Mouse (Mus musculus): ENCODE results near the gene Ccdc152. TPM values are rescaled to one million over a fixed set of nuclear protein-coding genes. Genes with fewer than 3 reads are reported as not detected.

Ccdc152 gene
- polyA plus RNA-seq, 1 experiment: 0.45 TPM

GRCm38 (mm10) chr15:3233837-3234551 lies 69.3 kb downstream of the Ccdc152 start:
- Histone ChIP-seq H3K4me1 (ENCODE audit: control insufficient read depth, insufficient read depth, low read length) (peaks cover 1% of the 10 kb centered on the region), H3K27me3 (ENCODE audit: control insufficient read depth, insufficient read depth, low read length, poor library complexity, severe bottlenecking) (no peaks in the 10 kb centered on the region), H3K9ac (ENCODE audit: low read depth, poor library complexity, severe bottlenecking) (no peak overlapping the region), H3K27ac (ENCODE audit: insufficient read depth, low read length) (no peak overlapping the region), H3K9me3 (replicated peaks; ENCODE audit: control insufficient read depth, insufficient read depth, low read length, poor library complexity, severe bottlenecking) (no peaks in the 10 kb centered on the region), H3K36me3 (ENCODE audit: control insufficient read depth, insufficient read depth, low read length, poor library complexity, severe bottlenecking) (no peaks in the 10 kb centered on the region), H3K4me3 (ENCODE audit: low read depth, low read length) (no peak overlapping the region)
- TF ChIP-seq EP300 (IDR thresholded peaks at IDR 0.05; ENCODE audit: insufficient read depth, low read depth, low read length) (no peak), CTCF (IDR thresholded peaks at IDR 0.05; ENCODE audit: low read depth, low read length) (no peak), POLR2A (IDR thresholded peaks at IDR 0.05; ENCODE audit: insufficient read depth, low read length) (no peak)

DNA sequence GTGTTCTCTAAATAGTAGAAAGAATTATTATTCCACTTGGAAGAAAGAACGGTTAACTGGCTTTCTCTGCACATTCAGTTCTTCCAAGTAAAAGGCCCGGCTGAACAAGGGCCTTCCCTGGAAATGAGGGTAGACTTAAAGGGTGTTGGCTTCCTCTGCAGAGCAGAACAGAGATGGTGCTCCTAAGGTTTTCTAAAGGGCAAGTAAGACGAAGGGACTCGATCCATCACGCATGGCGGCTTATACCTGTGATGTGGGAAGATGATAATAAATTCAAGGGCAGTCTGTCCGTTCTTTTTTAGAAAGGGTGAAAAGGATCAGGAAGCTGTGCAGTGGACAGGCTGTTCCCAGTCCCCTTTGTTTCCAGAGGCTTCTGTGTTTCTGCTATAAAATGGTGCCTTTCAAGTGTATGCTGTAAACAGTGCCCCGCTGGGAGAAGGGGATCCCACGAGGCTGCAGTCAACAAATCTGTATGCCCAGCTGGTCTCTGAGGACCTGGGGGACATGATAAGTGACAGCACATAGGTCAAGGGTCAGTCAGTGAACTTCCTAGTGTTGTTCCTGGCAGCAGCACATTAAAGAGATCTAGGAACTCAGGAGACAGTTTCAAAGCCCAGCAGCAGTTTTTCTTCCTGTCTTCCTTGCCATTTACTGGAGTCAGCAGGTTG lies 71.0 kb downstream of the Ccdc152 start:
- H3K27me3 ChIP-seq (ENCODE audit: control insufficient read depth, insufficient read depth, low read length, poor library complexity, severe bottlenecking): no peaks in the 10 kb centered on the region
- H3K9me3 ChIP-seq (replicated peaks; ENCODE audit: control insufficient read depth, insufficient read depth, low read length, poor library complexity, severe bottlenecking): no peaks in the 10 kb centered on the region
- H3K36me3 ChIP-seq (ENCODE audit: control insufficient read depth, insufficient read depth, low read length, poor library complexity, severe bottlenecking): no peaks in the 10 kb centered on the region
- TF ChIP-seq CTCF (IDR thresholded peaks at IDR 0.05; ENCODE audit: low read depth, low read length) (no peak), POLR2A (IDR thresholded peaks at IDR 0.05; ENCODE audit: insufficient read depth, low read length) (no peak), EP300 (IDR thresholded peaks at IDR 0.05; ENCODE audit: insufficient read depth, low read depth, low read length) (no peak)
- no peak overlapping the region for H3K27ac ChIP-seq (ENCODE audit: insufficient read depth, low read length)
- peaks cover 1% of the 10 kb centered on the region for H3K4me1 ChIP-seq (ENCODE audit: control insufficient read depth, insufficient read depth, low read length)
- no peak overlapping the region for H3K9ac ChIP-seq (ENCODE audit: low read depth, poor library complexity, severe bottlenecking)
- no peak overlapping the region for H3K4me3 ChIP-seq (ENCODE audit: low read depth, low read length)

- TF ChIP-seq EP300 (IDR thresholded peaks at IDR 0.05; ENCODE audit: insufficient read depth, low read depth, low read length) (no peak), CTCF (IDR thresholded peaks at IDR 0.05; ENCODE audit: low read depth, low read length) (no peak), POLR2A (IDR thresholded peaks at IDR 0.05; ENCODE audit: insufficient read depth, low read length) (no peak)
- H3K27me3 ChIP-seq (ENCODE audit: control insufficient read depth, insufficient read depth, low read length, poor library complexity, severe bottlenecking): no peaks in the 10 kb centered on the region
- no peak overlapping the region for H3K4me3 ChIP-seq (ENCODE audit: low read depth, low read length)
- H3K9ac ChIP-seq (ENCODE audit: low read depth, poor library complexity, severe bottlenecking): no peak overlapping the region
- H3K36me3 ChIP-seq (ENCODE audit: control insufficient read depth, insufficient read depth, low read length, poor library complexity, severe bottlenecking): no peaks in the 10 kb centered on the region
- H3K27ac ChIP-seq (ENCODE audit: insufficient read depth, low read length): no peak overlapping the region
- H3K4me1 ChIP-seq (ENCODE audit: control insufficient read depth, insufficient read depth, low read length): peaks cover 1% of the 10 kb centered on the region
- no peaks in the 10 kb centered on the region for H3K9me3 ChIP-seq (replicated peaks; ENCODE audit: control insufficient read depth, insufficient read depth, low read length, poor library complexity, severe bottlenecking)
These were observed 72.3 kb downstream of the Ccdc152 start for GRCm38 (mm10) chr15:3231004-3231403.

Other genes starting within 250 kb of the Ccdc152 start
- gene Selenop, start 35.0 kb downstream of the Ccdc152 start, polyA plus RNA-seq (2011; ENCODE audit: insufficient read depth, insufficient read length, low read depth, missing spikeins): 18.5 and 19.3 TPM in 2 replicates